Mouse (Mus musculus): Measurements from ENCODE around the gene Srsf10.

Srsf10 gene

DNA sequence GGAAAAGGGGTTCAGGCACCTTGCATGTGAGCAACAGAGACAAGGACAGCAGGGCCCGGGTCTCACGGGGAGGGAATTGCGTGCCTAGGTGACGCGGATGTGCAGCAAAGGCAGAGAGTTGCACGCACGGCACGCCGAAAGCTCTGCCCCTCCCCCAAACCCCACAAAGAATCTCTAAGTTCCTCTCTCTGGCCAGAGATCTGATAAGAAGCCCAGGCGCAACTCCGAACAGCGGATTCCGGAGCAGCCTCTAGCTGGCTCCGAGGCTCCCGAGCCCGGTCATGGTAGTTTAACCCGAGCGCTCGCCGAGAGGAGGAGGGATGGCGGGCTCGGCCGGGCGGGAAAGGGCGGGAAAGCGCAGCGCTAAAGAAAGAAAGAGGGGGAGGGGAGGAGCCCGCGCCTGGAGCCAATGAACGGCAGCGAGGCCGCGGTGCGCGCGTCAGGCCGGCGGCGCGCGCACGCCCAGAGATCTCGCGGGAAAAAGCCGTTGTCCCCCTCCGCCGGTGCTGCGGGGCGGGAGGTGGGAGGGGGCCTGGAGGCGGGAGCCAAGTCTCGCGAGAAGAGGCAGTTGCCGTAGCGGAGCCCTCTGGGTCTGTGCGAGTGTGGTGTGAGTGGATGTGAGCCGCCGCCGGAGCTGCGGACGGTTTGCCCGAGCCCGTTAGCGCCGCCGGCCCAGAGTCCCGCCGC lies at the start of gene Srsf10:
Srsf10 (plus strand) TSS at position 212 of the 687 bp plus-strand sequence.
- peak; percentile 96 for DNase-seq (ENCODE audit: low read depth, low spot score)

DNA sequence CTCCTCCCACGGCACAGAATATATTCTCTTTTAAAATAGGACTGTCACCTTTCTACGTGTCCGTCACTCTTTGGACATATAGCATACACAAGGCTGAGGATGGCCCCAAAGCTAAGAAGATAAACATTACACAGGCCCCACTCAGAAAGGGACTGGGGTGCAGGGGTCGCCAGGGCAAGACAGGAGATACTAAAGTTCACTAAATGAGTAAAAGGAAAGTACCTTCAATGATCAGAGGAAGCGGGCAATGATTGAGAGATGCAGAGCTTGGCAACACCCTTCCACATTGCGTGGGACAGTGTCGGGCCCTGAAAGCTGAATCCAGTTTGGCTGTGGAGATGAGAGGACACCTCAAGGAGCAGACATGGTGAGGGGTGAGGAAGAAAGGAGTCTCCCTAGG lies 40.7 kb upstream of the Srsf10 start:
- no peak for DNase-seq (ENCODE audit: low read depth, low spot score)

DNA sequence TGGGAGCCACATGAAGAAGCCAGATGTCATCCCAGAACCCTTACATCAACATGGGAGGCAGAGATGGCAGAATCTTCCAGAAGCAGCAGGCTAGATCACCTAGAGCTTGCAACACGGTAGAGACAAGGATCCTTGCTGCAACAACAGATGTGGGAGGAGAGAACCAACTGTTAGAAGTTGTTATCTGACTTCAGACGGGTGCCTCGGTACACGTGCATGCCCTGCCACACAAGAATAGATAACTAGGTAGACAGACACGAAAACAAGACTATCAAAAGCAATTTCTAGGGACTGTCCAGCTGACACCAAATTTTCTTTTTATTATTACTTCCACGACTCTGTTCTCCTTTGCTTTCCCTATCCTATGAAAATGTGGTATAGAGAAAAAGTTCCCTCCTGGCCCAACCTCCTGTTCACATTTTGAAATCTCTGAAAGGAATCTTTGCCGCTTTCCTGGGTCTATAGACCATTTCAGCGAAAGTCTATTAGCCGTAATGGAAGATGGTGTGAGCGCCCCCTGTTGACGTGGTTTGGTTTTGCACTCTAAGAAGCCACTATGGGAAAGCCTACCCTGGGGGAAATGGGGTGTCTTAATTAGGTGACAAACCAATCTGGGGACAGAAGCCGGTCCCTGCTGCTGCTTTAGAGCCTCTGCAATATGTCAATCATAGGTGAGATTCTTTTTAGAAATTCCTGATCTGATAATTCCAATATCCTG lies 38.5 kb upstream of the Srsf10 start:
- DNase-seq (ENCODE audit: low read depth, low spot score) = peak; percentile 38

DNA sequence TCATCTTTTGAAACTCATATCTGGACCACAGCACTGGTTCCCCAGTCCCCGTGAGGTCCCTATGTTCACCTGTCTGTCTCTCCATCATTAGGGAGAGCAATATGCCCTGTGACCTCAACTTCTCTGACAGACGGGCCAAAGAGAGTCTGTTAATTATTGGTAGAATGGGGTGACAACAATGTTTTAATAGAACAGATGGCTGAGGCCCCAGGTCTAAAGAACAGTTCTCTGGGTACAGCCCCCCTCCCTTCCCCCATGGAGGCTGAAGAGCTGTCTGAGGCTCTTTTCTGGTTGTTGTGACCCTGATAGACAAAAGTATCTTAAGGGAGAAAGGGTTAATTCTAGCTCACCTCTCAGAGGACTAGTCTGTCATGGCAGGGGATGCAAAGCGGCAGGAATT lies 37.2 kb upstream of the Srsf10 start:
- DNase-seq (ENCODE audit: low read depth, low spot score) = no peak

DNA sequence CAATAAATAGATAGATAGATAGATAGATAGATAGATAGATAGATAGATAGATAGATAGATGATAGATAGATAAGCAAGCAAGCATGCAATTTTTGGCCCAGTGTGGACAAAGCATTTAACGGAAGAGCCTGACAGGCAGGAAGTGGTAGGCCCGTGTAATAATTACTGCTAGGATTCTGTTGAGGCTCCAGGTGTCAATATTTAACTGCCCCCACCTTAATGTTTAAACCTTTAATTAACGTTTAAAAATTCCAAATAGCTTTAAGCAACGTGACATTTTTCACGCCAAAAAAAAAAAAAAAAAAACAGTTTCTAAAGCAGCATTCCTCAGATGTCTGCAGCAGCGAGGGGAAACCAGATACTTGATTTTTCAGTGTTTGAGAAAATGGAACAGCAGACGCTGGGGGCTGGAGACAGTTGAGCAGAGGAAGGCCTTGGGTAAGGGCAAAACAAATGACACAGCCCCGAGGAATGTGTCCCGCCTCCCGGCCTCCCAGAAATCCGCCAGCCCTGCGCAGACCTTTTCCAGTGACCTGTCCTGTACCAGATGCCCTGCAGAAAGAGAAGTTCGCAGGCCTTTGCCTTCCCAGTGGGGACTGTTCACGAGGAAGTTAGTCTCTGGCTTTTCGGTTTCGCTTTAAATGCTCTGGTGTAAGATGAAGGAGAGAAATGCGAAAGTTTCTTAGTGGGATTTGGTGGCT lies 35.6 kb upstream of the Srsf10 start:
- DNase-seq (ENCODE audit: low read depth, low spot score) = peak; percentile 62

DNA sequence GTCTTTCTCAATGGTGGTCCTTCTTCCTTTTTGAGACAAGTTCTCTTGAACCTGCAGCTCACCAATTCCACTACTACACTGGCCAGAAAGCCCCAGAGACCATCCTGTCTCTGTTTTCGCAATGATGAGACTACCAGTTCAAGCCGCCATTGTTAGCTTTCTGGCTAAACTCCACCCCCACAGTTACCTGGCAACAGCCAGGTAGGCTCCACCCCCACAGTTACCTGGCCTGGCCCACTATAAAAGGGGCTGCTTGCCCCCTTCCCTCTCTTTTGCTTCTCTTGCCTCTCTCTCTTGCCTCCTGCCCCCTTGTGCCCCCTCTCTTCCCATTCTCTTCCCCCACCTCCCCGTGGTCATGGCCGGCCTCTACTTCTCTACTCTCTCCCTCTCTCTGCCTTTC lies 33.8 kb upstream of the Srsf10 start:
- DNase-seq (ENCODE audit: low read depth, low spot score) = no peak

DNA sequence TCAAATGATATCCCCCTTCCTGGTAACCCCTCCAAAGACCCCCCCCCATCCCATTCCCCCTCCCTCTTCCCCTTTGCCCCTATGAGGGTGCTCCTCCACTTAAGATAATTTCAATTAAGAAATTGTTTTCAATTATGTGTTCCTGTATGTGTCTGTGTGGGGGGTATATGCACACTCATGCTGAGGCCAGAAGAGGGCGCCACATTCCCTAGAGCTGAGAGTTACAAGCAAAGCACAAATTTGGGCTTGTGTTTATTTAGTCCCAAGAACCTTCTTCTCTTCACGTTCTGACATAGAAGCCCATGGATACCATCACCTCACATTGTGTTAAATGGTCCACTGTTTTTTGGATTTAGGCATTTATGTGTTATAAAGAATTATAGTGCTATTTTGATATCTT lies 32.2 kb upstream of the Srsf10 start:
- peak; percentile 34 for DNase-seq (ENCODE audit: low read depth, low spot score)

DNA sequence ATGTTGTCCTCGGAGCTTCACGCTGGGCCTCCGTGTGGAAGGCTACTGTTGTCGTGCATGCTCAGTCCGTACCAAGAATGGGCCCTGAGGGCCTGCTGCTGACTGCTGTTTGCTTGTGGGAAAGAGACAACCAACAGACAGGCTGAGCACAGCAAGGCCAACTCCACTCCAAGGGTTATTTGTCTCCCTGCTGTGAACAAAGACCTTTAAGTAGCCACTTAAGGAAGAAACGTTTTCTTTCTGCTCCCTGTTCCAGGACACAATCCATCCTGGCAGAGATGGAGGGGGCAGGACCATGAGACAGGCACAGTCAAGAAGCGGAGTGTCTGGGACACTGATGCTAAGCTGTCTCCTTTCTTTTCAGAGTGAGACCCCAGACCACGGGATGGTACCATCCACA lies 31.3 kb upstream of the Srsf10 start:
- no peak for DNase-seq (ENCODE audit: low read depth, low spot score)

DNA sequence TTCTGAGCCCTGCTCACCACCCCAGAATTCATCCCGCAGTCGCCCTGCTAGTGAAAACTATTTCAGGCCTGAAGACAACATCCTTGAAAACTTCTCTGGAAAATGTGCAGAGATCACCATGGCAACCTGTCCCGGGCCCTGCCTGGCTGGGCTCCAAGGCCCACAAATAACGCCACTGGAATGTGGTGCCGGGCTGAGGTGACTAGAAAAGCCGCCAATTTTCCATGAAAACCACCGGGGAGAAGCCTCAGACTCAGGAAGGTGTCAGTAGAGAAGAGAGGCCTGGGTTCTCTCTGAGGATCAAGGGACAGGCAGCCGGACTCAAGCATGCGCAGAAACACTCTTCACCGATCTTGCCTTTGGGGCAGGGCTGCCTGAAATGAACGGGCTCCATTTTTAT lies 27.1 kb upstream of the Srsf10 start:
- DNase-seq (ENCODE audit: low read depth, low spot score) = peak; percentile 92

DNA sequence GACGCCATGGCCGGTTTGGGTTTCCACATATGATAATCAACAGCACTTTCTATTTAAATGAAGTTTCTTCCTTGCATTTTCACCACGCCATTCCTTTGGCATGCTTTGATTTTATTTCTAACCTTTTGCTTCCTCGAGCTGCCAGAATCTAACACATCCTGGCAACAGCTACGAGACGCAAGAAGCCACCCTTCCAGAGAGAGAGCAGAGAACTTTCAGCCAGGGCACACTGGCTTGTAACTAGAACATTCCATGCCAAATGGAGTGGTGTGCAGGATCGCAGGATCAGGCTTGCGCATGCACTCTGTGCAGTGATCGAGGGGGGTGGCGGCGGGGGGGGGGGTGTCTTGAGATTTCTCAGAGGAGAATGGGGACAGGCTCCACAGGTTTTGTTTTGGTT lies 23.5 kb upstream of the Srsf10 start:
- DNase-seq (ENCODE audit: low read depth, low spot score) = no peak

DNA sequence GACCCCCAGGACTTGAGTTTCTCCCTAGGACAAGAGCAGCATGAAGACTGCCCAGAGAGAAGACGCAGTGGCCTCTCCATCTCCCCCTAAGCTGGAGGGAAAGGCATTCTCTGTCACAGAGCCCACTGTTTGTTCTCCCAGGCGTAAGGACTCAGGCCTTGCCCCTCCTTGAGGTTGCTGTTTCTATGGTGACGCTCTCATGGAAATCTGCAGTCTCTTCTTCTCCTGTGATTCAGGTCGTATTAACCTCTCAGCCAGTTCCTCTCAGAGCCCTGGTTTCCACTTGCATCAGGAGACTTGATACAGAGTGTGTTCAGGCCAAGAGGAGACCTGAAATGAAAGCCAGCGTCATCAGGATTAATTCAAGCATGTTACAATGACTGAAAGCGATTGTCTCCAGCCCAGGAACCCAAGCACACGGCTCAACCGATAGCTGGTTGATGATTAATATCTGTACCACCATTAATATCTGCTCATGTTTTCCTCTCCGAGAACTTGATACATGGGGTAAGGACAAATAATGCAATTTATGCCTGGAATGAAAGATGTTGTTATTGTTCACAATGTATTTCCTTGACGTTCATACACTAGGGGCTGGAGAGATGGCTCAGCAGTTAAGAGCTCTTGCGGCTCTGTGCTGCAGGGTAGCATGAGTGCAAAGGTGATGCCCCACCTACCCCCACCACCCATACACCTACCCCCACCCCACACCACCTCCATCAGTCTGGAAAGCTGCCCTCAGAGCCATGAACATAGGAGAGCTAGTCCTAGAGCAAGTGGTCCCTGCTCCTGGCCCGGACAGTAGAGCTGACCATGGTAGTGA lies 22.0 kb upstream of the Srsf10 start:
- DNase-seq (ENCODE audit: low read depth, low spot score) = no peak

DNA sequence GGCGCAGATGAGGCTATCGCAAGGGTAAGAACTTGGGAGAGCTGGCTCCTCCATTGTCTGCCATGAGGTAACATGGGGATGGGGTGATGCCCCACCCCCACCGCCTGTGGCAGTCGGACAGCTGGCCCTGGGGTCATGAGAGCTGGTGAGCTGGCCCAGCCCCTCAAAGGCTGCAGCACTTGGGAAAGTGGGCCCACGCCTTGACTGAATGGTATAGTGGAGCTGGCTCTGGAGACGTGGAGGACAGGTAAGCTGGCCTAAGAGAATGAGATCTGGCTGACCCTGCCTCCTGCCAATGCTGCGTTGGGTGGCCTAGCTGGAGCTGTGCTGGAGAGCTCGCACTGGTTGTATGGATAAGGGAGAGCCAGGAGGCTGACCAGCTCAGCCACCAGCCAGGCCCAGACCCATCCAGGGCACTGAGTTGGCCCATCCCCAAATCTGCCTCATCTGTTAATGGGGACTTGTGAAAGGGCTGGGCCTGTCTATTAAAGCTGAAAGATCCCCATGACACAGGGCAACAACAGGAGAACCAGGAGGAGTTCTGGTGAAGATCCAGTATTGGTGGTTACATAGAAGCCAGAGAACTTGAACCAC lies 21.3 kb upstream of the Srsf10 start:
- DNase-seq (ENCODE audit: low read depth, low spot score) = no peak

DNA sequence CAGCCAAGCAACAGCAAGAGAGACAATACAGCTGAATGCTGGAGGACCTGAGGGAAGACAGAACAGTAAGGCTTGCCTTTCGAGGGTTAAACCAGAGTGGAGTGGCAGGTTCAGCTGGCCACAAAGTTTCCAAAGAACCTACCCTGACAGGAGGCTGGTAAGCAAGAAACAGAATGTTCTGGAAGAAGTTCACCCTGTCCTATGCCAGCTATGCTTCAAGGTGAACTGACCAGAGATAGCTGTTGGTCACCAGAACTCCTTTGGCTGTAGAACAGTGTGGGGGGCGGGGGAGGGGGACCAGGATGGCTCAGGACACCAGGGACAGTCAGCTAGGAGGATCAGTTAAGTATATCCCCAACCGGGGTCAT lies 16.6 kb upstream of the Srsf10 start:
- no peak for DNase-seq (ENCODE audit: low read depth, low spot score)

DNA sequence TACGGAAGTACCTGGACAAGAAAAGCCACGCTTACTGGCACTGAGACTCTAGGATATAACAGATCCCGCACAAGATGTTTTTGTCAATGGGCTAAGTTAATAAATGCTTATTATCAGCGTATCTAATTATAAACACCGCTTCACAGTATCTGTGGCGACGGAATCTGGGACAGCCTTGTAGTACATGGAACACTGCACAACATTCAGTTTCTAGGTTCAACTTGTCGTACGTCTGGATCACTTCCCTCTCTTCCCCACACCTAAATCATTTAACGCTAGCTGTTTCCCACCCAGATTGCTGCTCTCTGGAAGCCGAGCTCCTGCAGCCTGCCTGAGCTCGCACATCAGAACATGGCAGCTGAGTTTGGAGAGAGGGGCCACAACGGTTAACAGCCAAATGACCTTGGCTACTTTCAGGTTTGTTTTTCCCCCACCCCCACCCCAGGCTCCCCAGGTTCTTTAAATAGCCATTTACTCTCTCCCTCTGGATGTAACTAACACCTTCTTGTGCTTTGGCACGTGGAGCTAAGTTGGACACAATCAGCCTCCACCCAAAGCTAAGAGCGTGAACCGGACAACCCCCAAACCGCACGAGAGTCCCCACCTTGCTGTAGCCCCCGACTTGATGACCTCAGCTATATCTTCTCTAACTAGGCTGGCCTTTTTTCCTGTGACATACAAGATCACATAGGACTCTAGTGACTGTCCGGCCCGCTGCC lies 16.1 kb upstream of the Srsf10 start:
- no peak for DNase-seq (ENCODE audit: low read depth, low spot score)

DNA sequence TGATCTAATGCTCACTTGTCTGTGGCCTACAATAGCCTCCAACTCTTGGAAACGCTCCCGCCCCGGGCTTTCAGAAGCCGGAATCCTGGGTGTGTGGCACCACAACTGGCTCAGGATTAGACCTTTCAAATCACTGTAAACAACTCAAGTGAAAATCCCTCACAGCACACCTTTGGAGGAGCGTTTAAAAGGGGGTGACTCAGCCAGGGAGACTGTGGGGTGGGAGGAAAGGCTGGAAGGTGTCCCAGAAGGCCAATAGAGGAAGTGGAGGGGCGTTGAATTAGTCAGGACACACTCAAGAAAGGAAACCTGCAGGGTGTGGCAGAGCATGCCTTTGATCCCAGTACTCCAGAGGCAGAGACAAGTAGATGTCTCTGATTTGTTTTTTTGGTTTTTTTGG lies 11.1 kb upstream of the Srsf10 start:
- no peak for DNase-seq (ENCODE audit: low read depth, low spot score)

DNA sequence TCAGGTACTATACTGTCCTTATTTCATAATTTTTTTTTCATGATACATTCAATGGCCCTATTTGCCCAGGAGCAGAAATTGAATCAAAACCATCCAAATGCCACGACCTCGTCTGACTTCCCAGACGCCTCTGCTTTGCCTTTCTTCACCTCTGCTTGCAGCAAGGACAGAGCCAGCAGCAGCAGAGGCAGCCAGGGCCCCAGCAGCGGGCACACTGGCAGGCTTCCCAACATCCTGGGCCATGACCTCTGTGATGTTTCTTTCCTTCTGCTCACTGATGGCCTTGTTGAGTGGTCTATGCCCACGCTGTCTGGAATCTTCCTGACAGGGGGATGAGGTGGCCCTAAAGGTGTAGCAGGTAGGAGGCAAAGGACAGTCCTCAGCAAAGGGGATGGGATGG lies 8.0 kb upstream of the Srsf10 start:
- no peak for DNase-seq (ENCODE audit: low read depth, low spot score)

DNA sequence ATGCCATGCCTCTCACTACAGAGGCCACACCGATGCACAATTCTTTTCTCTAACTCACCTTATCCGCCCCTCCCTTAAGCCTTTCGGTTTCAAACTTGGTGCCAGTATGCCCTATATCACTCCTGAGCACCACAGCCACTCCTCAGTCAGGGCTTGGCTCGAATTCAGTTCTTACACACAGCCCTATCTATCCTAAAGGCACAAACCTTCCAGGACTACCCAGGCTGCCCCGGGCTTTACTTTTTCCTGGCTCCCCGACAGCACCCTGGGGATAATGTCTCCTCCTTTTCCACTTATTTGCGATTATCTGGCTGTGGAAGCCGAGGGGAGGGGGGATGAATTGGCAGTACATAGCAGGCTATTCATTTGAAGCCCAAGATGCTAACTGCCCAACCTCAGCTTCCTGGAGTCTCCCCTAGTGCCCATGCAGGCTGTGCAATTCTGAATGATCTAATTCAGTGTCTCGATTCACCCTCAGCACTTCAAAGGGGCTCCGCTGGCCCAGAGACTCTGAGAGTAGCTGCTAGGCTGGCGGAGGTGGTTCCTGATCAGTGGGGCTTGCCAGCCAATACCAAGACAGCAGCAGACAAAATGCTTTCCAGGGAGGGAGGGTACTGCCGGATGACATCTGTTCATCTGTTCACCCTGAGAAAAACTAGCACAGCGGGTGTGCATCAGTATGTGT lies 5.0 kb upstream of the Srsf10 start:
- no peak for DNase-seq (ENCODE audit: low read depth, low spot score)

DNA sequence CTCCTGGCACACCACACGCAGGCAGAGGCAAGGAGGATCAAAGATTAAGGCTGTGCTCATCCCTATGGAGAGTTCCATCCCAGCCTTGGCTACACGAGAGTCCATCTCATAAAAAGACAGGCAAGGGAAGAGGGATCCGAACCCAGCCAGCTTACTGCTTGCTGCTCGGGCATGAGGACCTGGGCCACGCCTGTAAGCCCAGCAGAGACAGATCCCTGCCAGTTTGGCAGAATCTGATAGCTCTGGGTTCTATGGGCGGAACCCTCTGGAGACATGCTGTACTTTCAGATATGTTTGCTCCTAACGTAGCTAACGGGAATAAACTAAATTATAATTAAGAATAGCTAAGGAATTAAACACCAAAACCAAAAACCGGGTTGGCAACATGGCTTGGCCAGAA lies 3.6 kb upstream of the Srsf10 start:
- DNase-seq (ENCODE audit: low read depth, low spot score) = no peak

DNA sequence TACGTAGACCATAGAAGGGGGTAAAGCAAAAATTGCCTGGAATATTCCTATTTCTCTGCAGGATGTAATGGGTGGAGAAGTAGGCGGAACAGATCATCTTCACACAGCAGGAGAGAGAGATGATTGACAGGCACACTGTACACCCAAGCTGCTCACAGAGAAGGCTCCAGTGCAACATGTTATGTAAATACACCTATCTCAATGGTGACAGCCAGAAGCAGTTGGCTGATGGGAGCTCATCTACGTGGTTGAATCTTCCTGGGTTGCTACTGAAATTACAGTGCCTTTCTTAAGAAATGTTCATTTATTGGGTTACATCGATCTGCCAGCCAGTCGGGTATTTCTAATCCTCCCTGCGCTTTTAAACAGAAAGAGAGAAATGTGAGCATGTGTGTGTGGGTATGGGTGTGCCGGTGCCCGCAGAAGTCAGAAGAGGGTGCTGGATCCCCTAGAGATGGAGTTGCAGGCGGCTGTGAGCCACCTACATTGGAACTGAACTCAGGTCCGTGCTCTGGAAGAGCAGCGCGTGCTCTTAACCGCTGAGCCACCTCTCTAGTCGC lies 1.5 kb upstream of the Srsf10 start:
- DNase-seq (ENCODE audit: low read depth, low spot score) = no peak

DNA sequence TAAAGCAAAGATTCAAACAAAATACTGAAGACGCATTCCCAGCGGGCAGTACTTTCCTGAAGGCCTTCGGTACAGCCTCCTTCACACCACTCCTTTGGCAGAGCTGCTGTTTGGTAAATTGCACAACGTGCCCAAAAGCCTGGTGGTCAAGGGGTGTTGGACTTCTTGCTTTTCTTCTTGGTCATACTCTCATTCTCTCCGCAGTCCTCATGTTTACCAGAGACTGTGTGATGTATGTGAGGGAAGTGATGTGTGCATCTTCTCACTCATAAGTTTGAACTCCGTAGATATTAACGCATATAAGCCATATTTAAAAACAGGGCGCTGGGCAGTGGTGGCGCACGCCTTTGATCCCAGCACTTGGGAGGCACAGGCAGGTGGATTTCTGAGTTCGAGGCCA lies 917 bp upstream of the Srsf10 start:
- no peak for DNase-seq (ENCODE audit: low read depth, low spot score)

All from 3T3-L1 (cell line).